Comparison of ENCODE assay signal across 25 mouse cellular contexts in genomic region chr5:146332541-146332940, GRCm38 (mm10). TPM values are rescaled to one million over a fixed set of nuclear protein-coding genes. Genes with fewer than 3 reads are reported as not detected.
DNase-seq lines count a peak whose midpoint lies in the region; ATAC-seq lines count a peak whose summit lies in the region.
"Had no signal": no experiment of that assay in that cellular context is flagged by ENCODE, and none has a peak within 500 bp of the region (broad histone marks: within the 10 kb centered on the region; RNA-seq: fewer than 3 reads in every experiment).

No protein-coding gene starts in this region.

- no peak for DNase-seq in midbrain, embryonic 10.5 days (ENCODE audit: low spot score)
- peak; percentile 32 for DNase-seq in brain, embryonic 18.5 days (ENCODE audit: low read depth, low spot score)
- no peak for DNase-seq in kidney, postnatal 14 days
- DNase-seq: adrenal gland, postnatal 36 days; cerebellum, adult 11-12 months; cerebellum, postnatal 25 days; gastrocnemius, postnatal 25 days; heart, postnatal 36 days; kidney, adult 9 months; kidney, postnatal 25 days; layer of hippocampus, postnatal 36 days; lung, postnatal 4 days; right cerebral cortex, adult 18-20 months; thymus, adult 18-20 months; thymus, postnatal 36 days had no signal

- no peak overlapping the region for H3K4me2 ChIP-seq in forebrain, embryonic 16.5 days (ENCODE audit: low read length)
- no peak overlapping the region for H3K4me2 ChIP-seq in forebrain, embryonic 15.5 days (replicated peaks)
- no peak overlapping the region for H3K4me2 ChIP-seq in midbrain, embryonic 13.5 days (replicated peaks)
- H3K4me2 ChIP-seq in neural tube, embryonic 15.5 days = no peak overlapping the region
- H3K4me2 ChIP-seq: embryonic facial prominence, embryonic 12.5 days; heart, embryonic 15.5 days; intestine, embryonic 15.5 days; neural tube, embryonic 13.5 days had no signal

- no peak overlapping the region for H3K9ac ChIP-seq in forebrain, embryonic 16.5 days (replicated peaks; ENCODE audit: low read depth, low read length)
- H3K9ac ChIP-seq in forebrain, embryonic 15.5 days (replicated peaks) = no peak overlapping the region
- no peak overlapping the region for H3K9ac ChIP-seq in midbrain, embryonic 13.5 days (replicated peaks)
- H3K9ac ChIP-seq in neural tube, embryonic 15.5 days (replicated peaks) = no peak overlapping the region
- H3K9ac ChIP-seq: embryonic facial prominence, embryonic 12.5 days; heart, embryonic 15.5 days; intestine, embryonic 15.5 days; neural tube, embryonic 13.5 days had no signal

- no peaks in the 10 kb centered on the region for H3K36me3 ChIP-seq in forebrain, embryonic 16.5 days (ENCODE audit: control insufficient read depth, insufficient read depth)
- H3K36me3 ChIP-seq in forebrain, embryonic 15.5 days = no peaks in the 10 kb centered on the region
- no peaks in the 10 kb centered on the region for H3K36me3 ChIP-seq in midbrain, embryonic 13.5 days
- no peaks in the 10 kb centered on the region for H3K36me3 ChIP-seq in midbrain, embryonic 10.5 days
- H3K36me3 ChIP-seq in neural tube, embryonic 15.5 days = no peaks in the 10 kb centered on the region
- H3K36me3 ChIP-seq: embryonic facial prominence, embryonic 12.5 days; heart, embryonic 15.5 days; intestine, embryonic 15.5 days; neural tube, embryonic 13.5 days had no signal

- 0 out of 2 replicates have a peak, but pooled peaks have one; percentile 20 for ATAC-seq in forebrain, embryonic 16.5 days
- ATAC-seq in forebrain, embryonic 15.5 days (replicated peaks) = no peak
- ATAC-seq in midbrain, embryonic 13.5 days = 0 out of 2 replicates have a peak, but pooled peaks have one; percentile 21
- peak; percentile 64 for ATAC-seq in neural tube, embryonic 15.5 days (ENCODE audit: low FRiP score)
- ATAC-seq: CD4-positive, CD25-positive, alpha-beta regulatory T cell, adult 4 months; intestine, embryonic 15.5 days had no signal

- no peaks in the 10 kb centered on the region for H3K27me3 ChIP-seq in forebrain, embryonic 16.5 days (replicated peaks; ENCODE audit: control insufficient read depth, insufficient read depth, low read length)
- no peaks in the 10 kb centered on the region for H3K27me3 ChIP-seq in forebrain, embryonic 15.5 days
- no peaks in the 10 kb centered on the region for H3K27me3 ChIP-seq in midbrain, embryonic 13.5 days
- no peaks in the 10 kb centered on the region for H3K27me3 ChIP-seq in midbrain, embryonic 10.5 days (ENCODE audit: low read depth, poor library complexity, severe bottlenecking)
- H3K27me3 ChIP-seq in neural tube, embryonic 15.5 days (replicated peaks) = no peaks in the 10 kb centered on the region
- H3K27me3 ChIP-seq: embryonic facial prominence, embryonic 12.5 days; heart, embryonic 15.5 days; intestine, embryonic 15.5 days; neural tube, embryonic 13.5 days had no signal

- peaks cover under 1% of the 10 kb centered on the region; the same call in 1 of the 2 replicates for H3K4me1 ChIP-seq in forebrain, embryonic 16.5 days (replicated peaks; ENCODE audit: control insufficient read depth, insufficient read depth, low read length)
- no peaks in the 10 kb centered on the region; the same call in 1 of the 2 replicates for H3K4me1 ChIP-seq in forebrain, embryonic 15.5 days
- 0 out of 2 replicates have a peak, but pooled peaks cover 4% of the 10 kb centered on the region for H3K4me1 ChIP-seq in midbrain, embryonic 13.5 days (replicated peaks)
- no peaks in the 10 kb centered on the region; the same call in 1 of the 2 replicates for H3K4me1 ChIP-seq in midbrain, embryonic 10.5 days
- H3K4me1 ChIP-seq in neural tube, embryonic 15.5 days = peaks cover 7% of the 10 kb centered on the region; the same call in 1 of the 2 replicates
- H3K4me1 ChIP-seq: embryonic facial prominence, embryonic 12.5 days; heart, embryonic 15.5 days; intestine, embryonic 15.5 days had no signal

- H3K4me3 ChIP-seq in forebrain, embryonic 16.5 days (replicated peaks; ENCODE audit: low read length) = no peak overlapping the region
- no peak overlapping the region for H3K4me3 ChIP-seq in forebrain, embryonic 15.5 days
- no peak overlapping the region for H3K4me3 ChIP-seq in midbrain, embryonic 13.5 days (replicated peaks)
- no peak overlapping the region for H3K4me3 ChIP-seq in midbrain, embryonic 10.5 days
- no peak overlapping the region for H3K4me3 ChIP-seq in neural tube, embryonic 15.5 days (replicated peaks)
- H3K4me3 ChIP-seq: embryonic facial prominence, embryonic 12.5 days; erythroblast, embryonic 14.5 days; heart, embryonic 15.5 days; intestine, embryonic 15.5 days; neural tube, embryonic 13.5 days had no signal

- no peak overlapping the region for H3K27ac ChIP-seq in forebrain, embryonic 16.5 days (ENCODE audit: low read length)
- no peak overlapping the region for H3K27ac ChIP-seq in forebrain, embryonic 15.5 days (replicated peaks)
- H3K27ac ChIP-seq in midbrain, embryonic 13.5 days = no peak overlapping the region
- H3K27ac ChIP-seq in midbrain, embryonic 10.5 days (replicated peaks) = no peak overlapping the region
- H3K27ac ChIP-seq in neural tube, embryonic 15.5 days (replicated peaks) = no peak overlapping the region
- H3K27ac ChIP-seq: embryonic facial prominence, embryonic 12.5 days; heart, embryonic 15.5 days; intestine, embryonic 15.5 days; neural tube, embryonic 13.5 days had no signal

- no peaks in the 10 kb centered on the region for H3K9me3 ChIP-seq in forebrain, embryonic 16.5 days (ENCODE audit: control insufficient read depth, low read length)
- H3K9me3 ChIP-seq in forebrain, embryonic 15.5 days = no peaks in the 10 kb centered on the region
- no peaks in the 10 kb centered on the region for H3K9me3 ChIP-seq in midbrain, embryonic 13.5 days
- H3K9me3 ChIP-seq in midbrain, embryonic 10.5 days (replicated peaks) = no peaks in the 10 kb centered on the region
- H3K9me3 ChIP-seq in neural tube, embryonic 15.5 days (replicated peaks) = no peaks in the 10 kb centered on the region
- H3K9me3 ChIP-seq: embryonic facial prominence, embryonic 12.5 days; heart, embryonic 15.5 days; intestine, embryonic 15.5 days; neural tube, embryonic 13.5 days had no signal

- 45% methylated on average over 7 of the region's 7 CpGs for WGBS in forebrain, embryonic 16.5 days
- WGBS in forebrain, embryonic 15.5 days = 54% methylated on average over 7 of the region's 7 CpGs
- WGBS in midbrain, embryonic 13.5 days = 57% methylated on average over 7 of the region's 7 CpGs
- 67% methylated on average over 7 of the region's 7 CpGs for WGBS in midbrain, embryonic 10.5 days
- 46% methylated on average over 7 of the region's 7 CpGs for WGBS in neural tube, embryonic 15.5 days

RNA-seq across cellular contexts. Expression of gene Wasf3, which starts 52.2 kb away (rescaled TPM):
- polyA plus RNA-seq in forebrain, embryonic 16.5 days (2015; fragmentation: Nextera tagmentation; extraction: Ambion mirVana) = 12.8 and 15.1 TPM in 2 replicates
- 9.3 and 9.7 TPM in 2 replicates for polyA plus RNA-seq in forebrain, embryonic 15.5 days (2015; fragmentation: Nextera tagmentation; extraction: Ambion mirVana)
- polyA plus RNA-seq in midbrain, embryonic 13.5 days (2015; fragmentation: Nextera tagmentation; extraction: Ambion mirVana) = 11.5 and 12.1 TPM in 2 replicates
- 10.9 and 11.7 TPM in 2 replicates for polyA plus RNA-seq in midbrain, embryonic 10.5 days (2016; fragmentation: Nextera tagmentation; extraction: Ambion mirVana)
- polyA plus RNA-seq in neural tube, embryonic 15.5 days (2015; fragmentation: Nextera tagmentation; extraction: Ambion mirVana) = 19.4 and 22.2 TPM in 2 replicates
- polyA plus RNA-seq: CD4-positive, CD25-positive, alpha-beta regulatory T cell, adult 4 months; erythroblast, embryonic 14.5 days had no signal
